Mouse (Mus musculus) right cerebral cortex, postnatal 4 days (tissue): ENCODE measurements around the gene Zbtb8b.
"Not testable (repeated sequence)": the region's sequence is repeated elsewhere in the genome, so short reads cannot be mapped to it uniquely, and the experiment has no call there.

Experiments used
- DNase-seq: peaks from one replicate; pipeline ENCODE4 v3.0.0-alpha.2; 2022

Gene Zbtb8b

GRCm38 (mm10) chr4:129440340-129441063 is at the start of gene Zbtb8b:
TSS of gene Zbtb8b (minus strand) at chr4:129440853.
- peak; percentile 65 for DNase-seq

DNA sequence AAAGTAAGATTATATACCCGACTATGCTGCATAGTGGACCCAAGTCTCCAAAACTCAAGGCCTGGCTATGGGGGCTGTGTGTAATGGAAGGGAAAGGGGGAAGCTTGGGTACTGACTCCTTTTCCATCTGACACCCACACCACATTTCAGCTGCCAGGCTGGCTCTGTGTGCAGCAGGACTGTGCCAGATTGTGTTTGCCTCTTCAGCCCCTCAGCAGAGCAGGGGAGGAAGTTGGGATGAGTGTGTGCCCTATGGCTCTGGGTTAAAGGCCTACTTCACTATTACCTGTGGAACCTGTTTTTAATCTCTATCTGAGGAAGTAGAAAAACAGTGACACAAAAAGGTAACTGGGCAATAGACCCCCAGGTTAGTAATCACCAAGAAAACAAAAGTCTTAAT is 40.4 kb upstream of the Zbtb8b start:
- no peak for DNase-seq

DNA sequence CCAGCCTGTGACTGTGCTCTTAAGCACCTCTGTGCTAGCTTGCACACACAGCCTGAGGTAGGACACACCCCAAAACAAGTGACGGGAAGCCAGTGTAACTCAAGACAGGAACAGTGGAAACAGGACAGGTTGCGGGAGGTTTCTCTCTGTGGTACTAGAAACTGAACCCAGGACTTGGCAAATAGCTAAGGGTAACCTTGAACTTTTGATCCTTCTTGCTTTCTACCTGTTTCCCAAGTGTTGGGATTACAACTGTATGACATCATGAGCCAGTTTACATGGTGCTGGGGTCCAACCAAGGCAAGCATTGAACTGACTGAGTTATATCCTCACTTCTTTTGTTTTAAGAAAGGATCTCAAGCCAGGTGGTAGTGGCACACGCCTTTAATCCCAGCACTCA is 39.2 kb upstream of the Zbtb8b start:
- no peak for DNase-seq

DNA sequence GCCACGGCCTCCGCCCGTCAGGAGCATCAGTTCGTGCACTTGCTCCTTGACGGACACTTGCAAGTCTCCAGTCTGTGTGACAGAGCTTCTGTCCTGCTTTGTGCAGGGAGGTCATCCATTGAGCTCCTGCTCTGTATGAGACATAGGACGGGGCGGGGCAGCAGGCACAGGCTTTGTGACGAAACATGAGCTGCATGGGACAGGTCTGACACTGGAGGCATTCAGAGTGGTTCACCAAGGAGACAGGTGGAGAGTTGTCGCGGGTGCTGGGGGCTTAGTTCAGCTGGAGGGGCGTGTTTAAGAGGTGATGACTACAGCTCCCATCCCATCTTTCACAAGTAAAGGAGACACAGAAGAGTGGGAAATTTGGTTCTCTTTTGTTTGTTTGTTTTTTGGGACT is 35.4 kb upstream of the Zbtb8b start:
- DNase-seq: no peak

- no peak for DNase-seq
Measured at GRCm38 (mm10) chr4:129464286-129464815, 23.7 kb upstream of the Zbtb8b start.

DNA sequence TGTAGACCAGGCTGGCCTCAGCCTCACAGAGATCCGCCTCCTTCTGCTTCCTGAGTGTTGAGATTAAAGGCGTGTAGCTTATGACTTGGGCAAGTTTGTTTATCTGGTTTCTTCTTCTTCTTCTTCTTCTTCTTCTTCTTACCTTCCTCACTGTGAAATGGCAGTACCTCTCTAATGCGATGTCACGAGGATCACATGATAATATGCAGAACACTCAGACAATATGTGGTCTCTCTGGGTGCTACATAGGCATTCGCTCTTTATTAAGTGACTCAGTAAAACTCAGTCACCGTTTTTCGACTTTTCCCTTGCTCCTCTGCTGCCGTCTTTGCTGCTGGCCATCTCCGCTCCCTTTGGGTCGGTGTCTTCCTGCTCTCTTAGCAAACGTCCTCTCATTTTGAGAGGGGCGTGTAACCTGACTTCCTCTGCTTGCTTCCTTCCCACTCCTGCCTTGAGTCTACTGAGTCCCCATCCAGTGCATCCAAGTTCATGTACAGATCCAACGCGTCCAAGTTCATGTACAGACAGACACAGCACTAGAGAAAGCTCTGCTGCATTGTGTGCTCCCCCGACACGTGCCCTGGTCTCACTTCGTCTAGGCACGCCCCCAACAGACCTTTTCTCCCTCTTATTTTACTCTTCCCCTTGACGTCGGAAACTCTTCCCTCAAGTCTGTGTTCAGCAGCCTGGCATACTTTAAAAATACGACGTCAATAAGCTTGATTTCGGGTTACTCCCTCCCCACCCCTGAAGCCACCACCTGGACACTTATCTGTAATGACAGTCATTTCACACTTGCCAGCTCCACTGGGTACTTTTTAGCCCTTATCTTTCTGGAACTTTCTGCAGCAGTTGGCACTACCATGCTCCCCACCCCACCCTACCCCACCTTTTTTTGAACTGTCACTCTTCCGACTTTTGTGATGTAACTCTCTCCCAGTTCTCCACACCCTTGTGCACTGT is 22.7 kb upstream of the Zbtb8b start:
- DNase-seq: no peak

- no peak for DNase-seq
Measured at GRCm38 (mm10) chr4:129462118-129462517, 21.5 kb upstream of the Zbtb8b start.

DNA sequence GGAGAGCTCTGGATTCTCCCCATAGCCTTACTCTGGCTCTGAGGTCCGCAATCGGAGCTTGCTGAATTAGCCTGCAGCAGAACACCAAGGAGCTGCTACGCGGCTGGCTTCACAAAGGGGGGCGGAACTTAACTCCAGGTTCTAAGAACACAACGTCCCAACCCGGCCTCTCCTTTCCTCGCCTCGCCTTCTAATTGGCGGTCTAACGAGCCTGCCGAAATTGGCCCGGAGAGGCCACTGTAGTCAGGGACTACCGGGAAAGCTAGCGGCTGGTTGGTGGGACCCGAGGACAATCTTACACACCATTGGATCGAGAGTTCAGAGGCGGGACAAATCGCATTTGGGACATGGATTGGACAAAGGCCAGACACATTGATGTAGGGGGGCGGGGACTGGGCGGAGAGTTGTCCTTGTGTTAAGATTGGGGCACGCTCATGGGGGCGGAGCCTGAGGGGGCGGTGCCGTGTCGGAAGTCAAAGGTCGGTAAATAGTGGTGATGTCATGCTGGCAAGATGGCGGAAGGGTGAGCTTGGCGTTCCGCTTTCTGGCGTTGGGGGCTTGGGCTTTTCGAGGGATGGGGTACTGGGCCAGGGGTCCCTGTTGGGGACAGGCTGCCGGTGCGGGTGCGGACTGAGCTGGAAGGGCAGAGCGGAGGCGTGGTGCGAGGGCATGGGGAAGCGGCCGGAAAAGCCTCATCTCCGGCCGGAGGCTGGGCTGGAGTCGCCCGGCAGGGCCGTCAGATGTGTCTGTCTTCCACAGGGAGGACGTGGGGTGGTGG is 20.7 kb upstream of the Zbtb8b start, which contains the start of gene Bsdc1:
Bsdc1 (plus strand) TSS at position 399 of the 778 bp plus-strand sequence.
- DNase-seq: peak; percentile 97

GRCm38 (mm10) chr4:129460827-129461182 is 20.2 kb upstream of the Zbtb8b start:
- no peak for DNase-seq

- no peak for DNase-seq
Measured at GRCm38 (mm10) chr4:129459726-129460125, 19.1 kb upstream of the Zbtb8b start.

- DNase-seq: not testable (repeated sequence)
Measured at GRCm38 (mm10) chr4:129457311-129457710, 16.7 kb upstream of the Zbtb8b start.

DNA sequence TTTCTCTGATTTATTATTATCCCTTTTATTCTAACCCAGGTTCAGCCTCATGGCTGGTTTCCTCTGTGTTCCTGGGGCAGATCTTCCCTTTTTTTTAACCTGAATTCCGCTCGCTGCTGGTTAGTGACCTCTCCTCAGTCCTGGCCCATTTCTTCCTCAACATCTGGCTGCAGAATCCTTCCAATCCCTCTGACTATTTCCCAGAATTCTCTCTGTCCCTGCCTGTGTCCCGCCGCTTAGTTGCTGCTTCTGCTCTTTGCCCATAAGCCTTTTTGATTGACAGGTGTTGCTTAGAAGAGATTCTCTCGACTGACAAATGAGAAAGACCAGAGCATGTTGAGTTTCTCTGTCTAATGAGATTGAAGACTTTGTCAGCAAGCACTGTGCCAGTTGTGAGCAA is 15.5 kb upstream of the Zbtb8b start:
- no peak for DNase-seq

DNA sequence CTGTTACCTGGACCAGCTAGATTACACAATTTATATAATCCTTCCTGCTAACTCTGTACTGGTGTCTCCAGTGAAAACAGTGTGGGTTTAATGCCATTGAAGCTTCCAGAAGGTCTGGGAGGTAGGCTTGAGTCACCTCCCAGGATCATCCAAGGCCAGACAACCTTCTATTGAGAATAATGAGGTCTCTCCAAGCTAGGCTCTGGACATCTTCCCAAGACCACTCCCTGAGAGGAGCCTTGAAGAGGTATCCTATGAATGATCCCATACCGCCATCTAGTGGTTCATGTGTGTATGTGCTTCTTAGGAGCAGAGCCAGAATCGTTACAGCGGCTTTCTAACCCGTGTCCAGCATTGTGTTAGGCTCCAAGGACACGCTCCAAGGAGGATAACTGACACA is 14.6 kb upstream of the Zbtb8b start:
- DNase-seq: peak; percentile 29

GRCm38 (mm10) chr4:129451471-129452169 is 11.0 kb upstream of the Zbtb8b start:
- no peak for DNase-seq

DNA sequence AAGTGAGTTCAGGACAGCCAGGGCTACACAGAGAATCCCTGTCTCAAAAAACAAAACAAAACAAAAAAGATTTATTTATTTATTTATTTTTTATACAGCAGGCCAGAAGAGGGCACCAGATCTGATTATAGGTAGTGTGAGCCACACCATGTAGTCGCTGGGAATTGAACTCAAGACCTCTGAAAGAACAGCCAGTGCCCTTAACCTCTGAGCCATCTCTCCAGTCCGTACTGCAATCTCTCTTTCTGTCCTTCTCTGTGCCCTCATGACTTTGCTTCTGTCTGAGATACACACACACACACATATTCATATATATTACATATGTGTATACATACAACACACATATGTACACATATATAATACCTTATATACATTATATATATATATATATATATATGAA is 10.2 kb upstream of the Zbtb8b start:
- DNase-seq: no peak

DNA sequence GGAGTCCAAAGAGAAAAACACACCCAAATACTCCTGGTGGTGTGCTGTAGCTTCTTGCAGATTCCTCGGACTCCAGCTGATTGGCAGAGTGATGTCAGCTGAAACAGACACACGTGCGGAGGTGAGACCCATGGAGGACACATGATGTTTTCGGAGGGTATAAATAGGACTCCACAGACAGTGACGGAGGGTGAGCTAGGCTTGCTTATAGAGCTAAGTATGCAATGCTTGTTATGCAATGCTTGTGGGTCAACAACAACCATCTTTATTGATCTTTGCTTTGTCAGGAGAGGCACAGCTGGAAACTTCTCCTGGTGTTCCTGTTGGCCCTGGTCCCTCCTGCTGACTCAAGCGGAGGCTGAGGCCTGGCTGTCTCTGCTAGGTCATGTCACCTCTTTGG is 8.1 kb upstream of the Zbtb8b start:
- DNase-seq: no peak

DNA sequence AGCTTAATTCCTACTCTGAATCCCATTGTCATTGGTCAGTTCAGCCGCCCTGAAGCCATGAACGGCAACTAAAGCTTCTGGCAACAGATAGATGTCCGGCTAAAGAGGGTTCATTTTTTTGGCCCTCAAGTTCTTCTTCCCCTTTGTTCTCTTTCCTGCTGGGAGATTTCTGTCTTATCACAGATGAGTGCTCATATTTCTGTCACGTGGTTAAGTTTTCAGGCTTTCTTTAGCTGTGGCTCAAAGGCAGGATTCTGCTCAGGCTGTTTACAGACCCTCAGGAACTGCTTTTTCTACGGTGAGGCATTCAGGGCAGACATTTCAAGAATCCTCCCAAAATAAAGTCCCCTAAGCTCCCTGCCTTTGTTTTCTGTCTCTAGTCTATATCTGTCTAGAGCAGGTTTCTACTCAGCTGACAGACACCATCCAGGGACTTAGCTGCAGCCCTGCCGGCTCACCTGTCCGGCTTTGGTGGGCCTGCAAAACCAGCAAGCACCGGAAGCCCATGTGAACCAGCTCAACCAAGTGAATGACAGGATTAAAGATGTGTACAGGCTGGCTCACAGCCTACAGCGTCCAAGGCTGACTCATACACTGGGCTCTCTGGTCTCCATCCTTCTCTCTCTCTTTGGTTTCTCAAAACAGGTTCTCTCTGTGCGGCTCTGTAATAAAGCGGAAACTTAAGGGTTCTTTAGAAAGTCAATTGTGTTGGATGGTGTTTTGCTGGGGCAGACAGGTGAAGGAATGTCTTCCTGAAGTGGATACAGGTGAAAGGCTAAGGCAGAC is 7.3 kb upstream of the Zbtb8b start:
- DNase-seq: no peak

DNA sequence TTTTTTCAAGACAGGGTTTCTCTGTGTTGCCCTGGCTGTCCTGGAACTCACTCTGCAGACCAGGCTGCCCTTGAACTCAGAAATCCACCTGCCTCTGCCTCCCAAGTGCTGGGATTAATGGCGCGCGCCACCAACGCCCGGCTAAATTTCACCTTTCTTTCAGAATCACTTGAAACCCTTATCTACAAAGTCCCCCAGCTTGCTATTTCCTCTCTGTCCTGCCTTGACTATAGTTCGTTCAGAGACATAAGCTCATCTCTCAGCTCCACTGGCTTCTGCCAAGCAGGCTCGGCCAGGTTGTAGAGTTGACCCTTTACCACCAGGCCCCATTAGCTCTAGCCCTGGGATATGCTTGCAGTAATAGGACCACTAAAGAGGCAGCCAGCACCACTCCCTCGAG is 6.7 kb upstream of the Zbtb8b start:
- DNase-seq: no peak

DNA sequence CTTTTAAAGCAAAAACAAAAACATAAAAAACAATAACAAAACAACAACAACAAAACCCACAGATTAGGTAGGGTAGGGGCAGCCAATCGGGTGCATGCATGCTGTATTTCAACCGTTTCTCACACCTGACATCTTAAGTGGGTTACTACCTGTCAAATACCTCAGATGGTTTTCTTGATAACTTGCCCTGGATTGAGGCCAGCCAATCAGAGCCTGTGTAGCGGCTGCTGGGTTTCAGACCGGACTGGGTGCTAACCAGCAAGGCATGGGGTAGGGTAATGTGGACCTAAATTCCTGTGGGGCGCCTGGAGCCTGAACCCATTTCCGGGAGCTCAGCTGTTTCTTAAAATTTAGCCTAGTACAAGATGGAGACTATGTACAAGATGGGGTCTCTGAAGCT is 492 bp upstream of the Zbtb8b start:
- DNase-seq: no peak

DNA sequence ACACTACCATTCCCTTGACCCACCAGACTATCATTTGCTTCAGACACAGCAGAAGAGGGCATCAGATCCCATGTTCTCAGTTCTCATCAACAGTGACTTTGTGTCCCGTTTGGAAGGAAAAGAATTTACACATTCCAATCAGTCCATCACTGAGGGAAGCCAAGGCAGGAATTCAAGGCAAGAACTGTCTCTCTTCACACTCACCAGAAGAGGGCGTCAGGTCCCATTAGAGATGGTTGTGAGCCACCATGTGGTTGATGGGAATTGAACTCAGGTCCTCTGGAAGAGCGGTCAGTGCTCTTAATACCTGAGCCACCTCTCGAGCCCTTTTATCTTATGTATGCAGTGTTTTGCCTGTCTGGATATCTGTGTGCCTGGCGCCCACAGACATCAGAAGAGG is 22.3 kb downstream of the Zbtb8b start:
- no peak for DNase-seq

DNA sequence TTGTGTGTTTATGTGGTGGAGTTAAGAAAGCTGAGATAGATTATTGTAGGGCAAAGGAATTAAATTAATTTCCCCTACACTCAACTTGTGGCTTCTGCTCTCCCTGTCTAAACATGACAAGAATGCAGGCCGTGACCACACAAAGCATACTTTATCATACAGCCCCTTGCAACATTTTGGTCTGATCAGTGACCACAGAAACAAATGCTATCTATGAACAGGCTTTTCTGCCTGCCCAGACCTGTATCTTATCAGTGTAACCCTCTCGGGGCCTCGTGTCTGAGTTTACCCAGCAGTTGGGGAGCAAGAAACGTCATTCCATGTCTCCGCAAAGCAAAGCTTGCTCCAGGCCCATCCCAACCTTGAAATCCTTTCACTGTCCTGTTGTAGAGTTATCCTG is 24.2 kb downstream of the Zbtb8b start:
- DNase-seq: no peak

GRCm38 (mm10) chr4:129415892-129416291 is 24.8 kb downstream of the Zbtb8b start:
- no peak for DNase-seq
